Mouse (Mus musculus) kidney, postnatal 36 days (tissue): ENCODE measurements around the gene Hemk1.

ENCODE experiments used
- DNase-seq, 2 experiments: peaks; one replicate each; pipeline ENCODE4 v3.0.0; 2021 to 2022; ENCODE audit warnings: mixed read lengths in 2 of 2

Hemk1 gene

DNA sequence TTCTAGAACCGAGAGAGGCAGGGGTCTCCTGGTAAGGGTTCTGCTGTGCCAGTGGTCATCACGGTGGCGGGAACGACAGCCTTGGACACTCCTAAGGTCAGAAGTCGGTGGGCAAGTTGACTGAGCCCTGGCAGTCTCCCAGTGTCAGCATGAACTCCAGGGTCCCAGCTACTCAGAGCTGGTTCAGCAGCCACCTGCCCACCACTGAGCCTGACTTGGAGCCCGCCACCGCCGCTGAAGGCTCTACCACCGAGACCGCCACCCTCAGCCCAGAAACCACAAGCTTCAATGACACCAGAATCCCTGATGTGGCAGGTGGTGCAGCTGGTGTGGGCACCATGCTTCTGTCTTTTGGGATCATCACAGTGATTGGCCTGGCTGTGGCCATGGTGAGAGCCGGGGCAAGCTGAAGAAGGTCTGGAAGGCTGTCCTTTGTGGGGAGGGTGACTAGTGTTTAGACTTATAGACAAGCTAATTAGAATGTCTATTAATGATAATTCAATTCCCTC is 4.1 kb upstream of the Hemk1 start:
- no peak for DNase-seq

DNA sequence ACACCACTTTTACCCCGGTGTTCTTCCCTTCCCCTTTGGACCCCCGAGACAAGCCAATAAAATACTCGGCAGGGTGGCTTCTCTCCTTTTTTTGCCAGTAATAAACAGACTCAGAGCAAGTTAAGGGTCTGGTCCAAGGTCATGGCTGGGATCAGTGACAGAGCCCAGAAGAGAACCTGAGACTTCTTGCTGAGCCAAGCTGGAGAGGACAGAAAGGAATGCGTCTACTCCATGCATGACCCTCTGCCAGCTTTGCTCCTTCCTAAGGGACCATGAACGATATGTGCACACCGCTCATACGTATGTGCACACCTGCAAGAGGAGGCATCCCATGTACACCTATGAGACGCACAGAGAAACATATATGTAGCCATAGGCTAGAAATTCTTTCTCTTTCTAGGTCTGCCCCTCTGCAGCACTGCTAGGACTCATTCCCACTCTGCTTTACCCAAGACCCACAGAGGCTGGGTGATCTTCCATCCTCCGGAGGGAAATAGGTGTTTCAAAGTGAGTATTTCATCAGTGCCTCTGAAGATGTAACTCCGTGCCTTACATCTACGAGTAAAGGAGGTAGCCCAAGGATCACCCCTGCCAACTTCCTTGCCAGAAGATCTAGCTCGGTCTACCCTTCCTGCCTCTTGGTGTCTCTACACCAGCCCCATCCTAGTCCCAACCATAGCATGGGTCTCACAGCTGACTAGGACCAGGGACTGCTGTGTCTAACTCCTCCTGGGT is 2.9 kb upstream of the Hemk1 start:
- peak in 1 of 2 experiments; percentile 14 for DNase-seq

DNA sequence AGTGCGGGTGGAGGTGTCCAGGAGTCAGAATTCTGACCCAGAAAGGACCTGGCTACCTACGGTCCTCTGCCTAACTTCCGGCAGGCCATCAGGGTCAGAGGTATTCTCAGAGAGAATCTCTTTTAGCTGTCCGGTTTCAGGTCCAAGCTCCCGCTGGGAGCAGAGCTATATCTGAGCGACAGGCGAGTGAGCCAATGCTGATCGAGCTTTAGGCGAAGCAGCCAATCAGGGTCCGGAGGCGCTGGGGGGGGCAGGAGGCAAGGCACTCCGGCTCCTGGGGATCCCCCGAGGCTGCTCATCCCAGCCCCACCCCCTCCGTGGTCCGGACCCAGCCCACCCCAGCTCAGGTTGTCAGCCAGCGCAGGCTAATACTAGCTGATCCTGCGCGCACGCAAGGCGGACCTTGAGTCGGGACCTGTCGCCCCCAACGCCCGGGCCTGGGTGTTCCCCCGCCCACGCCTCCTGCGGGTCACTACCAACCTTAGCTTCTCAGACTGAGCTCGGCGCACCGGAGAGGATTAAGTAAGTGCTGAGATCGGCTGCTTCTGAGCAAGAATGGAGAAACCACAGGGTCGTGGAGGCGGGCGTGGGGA is 2.2 kb upstream of the Hemk1 start, which contains the start of gene 6430571L13Rik:
Gene 6430571L13Rik, plus strand, starts transcription at position 336 of the 593 bp plus-strand sequence.
- peak; percentile 97 to 98 for DNase-seq

DNA sequence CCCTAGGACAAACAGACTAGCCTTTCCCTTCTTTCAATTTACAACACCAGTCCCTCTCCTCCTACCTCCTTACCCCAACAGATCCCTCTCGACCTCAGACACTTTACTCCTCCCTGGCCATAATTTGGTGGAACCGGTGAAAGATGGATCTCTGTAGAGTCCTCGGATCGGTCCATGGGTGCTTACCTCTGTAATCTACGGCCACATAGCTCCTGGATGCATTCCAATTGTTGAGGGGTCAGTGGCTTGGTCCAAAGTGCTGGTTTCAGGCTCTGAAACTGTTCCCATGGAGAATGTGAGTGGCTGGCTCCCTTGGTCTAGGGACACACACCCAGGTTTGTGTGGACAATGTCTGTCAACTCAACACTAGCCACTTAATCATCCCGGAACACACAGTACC is 1.8 kb downstream of the Hemk1 start:
- no peak for DNase-seq

DNA sequence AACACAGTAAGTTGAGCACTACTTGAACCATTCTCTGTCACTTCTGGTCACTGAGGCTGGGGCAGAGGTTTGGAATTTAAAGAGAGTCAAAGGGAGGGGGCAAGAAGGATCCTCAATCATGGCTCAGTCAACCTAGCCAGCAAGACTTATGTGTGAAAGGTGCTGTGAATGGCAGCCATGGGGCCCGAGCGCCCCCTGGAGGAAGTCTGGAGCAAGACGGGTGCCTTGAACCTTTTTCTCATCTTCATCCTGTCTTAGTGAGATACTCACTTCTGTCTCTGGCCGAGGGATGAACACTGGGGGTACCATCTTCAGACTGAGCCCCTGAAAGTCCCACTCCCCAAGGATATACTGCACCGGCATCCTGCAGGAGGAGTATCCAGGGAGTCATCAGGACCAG is 2.2 kb downstream of the Hemk1 start:
- DNase-seq = peak; percentile 67 to 86

DNA sequence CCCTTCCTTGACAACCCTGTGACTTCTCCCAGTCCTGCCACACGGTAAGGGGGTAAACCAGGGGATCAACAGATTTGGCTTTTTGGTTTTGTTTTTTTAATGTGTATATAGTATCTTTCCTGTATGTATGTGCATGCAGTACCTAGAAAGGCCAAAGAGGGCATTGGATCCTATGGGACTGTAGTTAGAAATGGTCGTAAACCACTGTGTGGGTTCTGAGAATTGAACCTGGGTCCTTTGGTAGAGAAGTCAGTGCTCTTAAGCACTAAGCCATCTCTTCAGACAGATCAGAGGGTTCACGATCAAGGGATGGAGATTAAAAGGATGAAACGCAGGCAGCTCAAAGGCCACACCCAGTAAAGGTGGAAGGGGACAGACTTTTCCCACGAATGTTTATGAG is 3.1 kb downstream of the Hemk1 start:
- DNase-seq = no peak

DNA sequence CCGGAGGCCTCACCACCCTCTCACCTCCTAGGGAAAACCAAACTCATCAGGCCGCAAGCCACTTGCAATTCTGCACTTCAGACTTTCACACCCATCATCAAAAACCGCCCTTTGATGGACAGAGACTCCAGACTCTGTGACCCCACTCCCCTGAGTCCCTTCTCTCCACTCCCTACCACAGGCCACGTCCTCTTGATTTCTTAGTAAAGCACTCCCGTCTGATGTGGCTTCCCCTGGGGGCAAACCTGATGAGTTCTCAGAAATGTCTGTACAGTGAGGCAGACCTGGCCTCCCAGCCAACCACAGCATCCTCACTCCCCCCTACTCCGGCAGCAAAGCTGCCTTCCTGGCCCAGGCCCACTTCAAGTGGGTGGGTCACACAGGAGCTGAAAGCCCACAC is 3.8 kb downstream of the Hemk1 start:
- DNase-seq = no peak

DNA sequence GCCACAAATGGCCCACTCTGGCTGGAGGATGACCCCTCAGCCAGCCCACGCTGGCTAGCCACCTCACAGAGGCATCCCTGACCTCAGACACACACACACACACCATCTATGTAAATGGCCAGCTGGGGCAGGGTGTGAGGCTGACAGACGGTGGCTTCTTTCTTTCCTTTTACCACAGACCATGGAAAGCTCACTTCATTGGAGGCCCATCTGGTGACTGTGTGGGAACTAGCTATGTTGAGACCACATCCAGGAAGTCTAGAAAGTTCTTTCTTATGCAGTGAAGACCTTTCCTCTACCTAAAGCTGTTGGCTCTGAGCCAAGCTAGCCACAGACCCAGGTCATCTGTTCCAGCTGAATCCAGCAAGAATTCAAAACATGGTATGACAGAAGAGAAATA is 4.5 kb downstream of the Hemk1 start:
- no peak for DNase-seq

DNA sequence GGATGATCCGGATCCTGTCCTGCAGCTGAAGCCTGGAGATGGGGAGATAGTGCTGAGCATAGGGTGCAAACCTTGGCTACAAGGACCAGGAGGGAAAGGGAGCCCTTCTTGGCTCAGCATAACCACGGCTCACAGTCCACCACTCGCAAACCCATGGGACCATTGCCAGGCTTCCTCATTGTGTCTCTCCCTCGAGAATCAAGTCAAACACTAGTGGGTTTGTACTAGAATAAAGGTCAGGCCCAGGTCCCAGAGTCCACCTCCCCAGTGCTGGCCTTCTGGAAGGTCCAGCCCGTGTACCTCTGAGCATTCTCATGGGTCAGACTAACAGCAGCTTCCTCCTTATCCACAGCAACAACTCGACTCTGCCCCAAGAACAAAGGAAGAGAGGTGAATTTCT is 7.4 kb downstream of the Hemk1 start:
- peak; percentile 55 to 69 for DNase-seq

DNA sequence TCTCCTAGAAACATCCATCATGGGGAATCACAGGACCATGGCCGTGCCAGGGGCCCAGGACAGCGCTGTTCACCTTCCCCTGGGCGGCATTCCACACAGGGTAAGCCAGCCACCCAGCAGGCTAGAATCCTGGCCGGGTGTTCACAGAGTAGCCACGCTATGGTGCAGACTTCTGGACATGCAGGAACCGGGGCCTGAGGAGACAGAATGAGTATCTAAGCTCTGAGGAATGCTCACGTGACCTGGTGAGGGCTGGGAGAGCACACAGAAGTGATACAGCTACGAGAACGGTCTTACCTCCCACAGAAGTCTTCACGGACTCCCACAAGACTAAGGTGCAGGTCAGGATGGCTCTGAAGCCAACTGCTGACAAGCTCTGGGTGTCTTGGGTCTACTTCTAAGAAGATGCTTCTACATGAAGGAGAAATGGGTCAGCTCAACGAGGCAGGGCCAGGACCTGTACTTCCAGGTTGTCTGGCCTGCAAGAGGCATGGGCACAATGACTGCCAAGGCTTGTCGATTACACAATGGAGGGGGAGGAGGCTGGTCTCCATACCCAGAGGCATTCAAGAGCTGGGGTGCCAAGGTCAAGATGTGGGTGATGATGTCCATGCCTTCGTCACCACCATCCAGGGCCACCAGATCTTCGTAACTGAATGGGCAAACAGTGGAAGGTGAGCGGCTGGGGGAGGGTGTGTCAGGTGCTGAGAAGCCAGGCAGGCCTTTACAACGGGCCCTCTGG is 10.1 kb downstream of the Hemk1 start:
- DNase-seq = no peak

DNA sequence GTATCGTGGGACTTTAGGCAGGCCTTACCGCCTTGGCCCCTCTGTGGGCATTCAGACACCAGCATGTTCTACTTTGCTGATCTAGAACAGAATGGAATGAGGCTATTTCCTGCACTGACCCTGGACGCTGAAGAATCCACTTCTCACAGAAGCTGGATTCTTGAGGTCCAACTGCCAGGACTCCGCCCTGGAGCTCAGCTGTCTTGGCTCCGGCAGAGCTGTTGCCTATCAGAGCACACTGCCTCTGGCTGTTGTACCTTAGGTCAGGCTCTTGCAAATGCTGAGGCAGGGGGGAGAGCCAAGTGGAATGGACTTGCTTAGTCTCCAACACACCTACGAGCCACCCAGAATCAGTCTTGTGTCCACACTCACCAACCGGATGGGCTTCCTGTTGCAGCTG is 12.2 kb downstream of the Hemk1 start:
- DNase-seq = peak; percentile 67 to 74

DNA sequence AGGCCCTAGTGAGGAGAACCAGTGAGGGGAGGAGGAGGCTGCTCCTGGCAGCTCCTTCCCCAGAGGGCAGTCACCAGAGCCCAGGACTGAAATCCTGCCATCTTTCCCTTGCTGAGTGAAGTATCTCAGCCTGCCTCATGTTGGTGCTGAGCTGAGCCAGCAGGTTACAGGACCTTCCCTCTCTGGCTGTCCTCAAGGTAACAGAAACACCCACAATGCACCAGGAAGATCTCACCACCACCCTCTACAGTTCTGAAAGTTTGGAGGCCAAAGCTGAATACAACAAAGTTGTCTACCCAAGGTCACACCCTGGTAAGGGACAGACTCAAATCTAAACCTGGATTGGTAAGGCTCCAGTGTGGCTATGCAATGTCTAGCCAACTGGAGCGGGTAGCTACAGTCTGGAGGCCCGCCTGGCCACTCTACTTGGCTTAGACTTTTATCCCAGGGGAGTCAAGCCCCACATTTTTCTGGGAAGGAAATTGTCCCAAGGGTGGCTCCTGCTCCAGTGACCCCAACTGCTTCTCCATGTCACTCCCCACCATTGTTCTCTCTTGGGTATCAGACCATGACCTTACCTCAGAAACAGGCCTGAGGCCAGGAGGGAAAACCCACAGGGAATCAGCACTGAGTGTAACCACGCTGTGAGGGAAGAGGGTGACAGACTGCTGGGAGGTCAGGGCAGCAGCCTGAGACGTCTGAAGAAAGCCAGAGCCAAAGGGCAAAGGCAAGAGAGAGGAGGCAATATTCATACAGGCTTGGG is 13.2 kb downstream of the Hemk1 start:
- DNase-seq = peak; percentile 48 to 69

DNA sequence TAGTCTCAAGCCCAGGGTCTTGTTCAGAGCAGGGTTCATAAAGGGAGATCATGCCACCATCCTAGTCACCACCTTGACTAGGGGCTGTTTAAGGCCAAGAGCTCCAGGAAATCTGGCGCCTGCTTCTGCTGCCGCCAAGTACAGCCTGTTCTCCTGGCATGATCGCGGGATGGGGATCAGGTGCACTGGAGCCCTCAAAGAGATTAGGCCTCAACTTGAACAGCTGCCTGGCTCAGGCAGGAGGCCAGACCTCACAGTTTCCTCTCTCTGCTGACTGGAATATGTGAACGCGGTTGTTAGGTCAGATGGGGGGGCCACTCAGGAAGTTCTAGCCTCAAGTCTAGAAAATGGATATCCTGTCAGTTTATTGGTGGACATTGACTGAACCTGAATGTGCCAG is 14.6 kb downstream of the Hemk1 start:
- peak; percentile 66 to 76 for DNase-seq

DNA sequence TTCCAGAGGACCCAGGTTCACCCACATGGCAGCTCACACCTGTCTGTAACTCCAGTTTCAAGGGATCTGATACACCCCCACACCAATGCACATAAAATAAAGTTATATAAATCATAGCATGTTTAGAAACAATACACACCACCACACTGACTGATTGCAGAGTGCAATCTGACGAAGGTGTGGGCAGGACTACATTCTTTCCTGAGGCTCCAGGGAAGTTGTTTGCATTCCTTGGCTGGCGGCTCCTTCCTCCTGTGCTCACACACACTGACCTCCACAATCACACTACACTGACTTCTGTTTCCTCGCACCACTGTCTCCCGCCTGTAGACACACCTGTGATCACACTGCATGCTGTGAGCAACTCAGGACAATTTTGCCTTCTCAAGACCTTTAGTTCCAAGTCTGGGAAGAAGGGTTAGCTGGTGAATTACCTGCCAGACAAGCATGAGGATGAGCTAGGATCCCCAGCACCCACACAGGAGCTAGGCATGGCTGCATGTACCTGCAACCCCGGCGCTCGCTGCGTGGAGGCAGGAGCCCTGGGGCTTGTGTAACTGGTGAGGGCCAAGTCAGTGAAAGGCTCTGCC is 15.6 kb downstream of the Hemk1 start:
- DNase-seq = peak in 1 of 2 experiments; percentile 42

DNA sequence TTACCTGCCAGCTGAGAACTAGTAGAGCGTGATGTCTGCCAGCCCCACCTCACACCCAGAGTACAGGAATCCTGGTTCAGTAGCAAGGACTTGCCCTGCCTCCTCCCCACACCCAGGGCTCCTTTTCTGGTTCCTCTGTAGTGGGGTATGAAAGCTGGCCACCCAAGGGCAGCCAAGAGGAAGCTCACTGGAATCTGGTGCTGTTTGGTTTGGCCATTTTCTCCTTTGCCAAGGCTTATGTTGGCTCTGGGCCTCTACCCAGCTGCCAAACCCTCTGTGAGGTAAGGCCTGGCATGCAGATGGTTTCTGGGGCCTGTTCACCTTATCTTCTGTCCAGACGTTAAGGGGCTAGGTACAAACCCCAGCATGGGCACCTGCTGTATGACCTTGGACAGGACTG is 22.4 kb downstream of the Hemk1 start:
- DNase-seq = peak; percentile 61 to 71

DNA sequence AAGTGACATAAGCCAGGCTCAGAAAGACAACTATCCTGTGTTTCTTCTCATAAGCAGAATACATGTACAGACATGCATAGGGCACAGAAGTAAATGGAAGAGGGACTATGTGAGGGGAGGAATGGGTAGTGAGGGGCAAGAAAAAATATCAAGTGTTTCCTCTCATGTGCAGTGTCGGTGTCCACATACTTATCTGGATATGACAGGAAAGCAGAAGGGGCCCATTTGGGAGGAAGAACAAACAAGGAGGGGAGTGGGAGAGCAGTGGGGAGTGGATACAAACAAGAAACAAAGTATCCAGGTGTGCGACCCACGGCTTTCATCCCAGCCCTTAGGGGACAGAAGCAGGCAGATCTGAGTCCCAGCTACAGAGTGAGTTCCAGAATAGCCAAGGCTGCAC is 24.2 kb downstream of the Hemk1 start:
- no peak for DNase-seq

DNA sequence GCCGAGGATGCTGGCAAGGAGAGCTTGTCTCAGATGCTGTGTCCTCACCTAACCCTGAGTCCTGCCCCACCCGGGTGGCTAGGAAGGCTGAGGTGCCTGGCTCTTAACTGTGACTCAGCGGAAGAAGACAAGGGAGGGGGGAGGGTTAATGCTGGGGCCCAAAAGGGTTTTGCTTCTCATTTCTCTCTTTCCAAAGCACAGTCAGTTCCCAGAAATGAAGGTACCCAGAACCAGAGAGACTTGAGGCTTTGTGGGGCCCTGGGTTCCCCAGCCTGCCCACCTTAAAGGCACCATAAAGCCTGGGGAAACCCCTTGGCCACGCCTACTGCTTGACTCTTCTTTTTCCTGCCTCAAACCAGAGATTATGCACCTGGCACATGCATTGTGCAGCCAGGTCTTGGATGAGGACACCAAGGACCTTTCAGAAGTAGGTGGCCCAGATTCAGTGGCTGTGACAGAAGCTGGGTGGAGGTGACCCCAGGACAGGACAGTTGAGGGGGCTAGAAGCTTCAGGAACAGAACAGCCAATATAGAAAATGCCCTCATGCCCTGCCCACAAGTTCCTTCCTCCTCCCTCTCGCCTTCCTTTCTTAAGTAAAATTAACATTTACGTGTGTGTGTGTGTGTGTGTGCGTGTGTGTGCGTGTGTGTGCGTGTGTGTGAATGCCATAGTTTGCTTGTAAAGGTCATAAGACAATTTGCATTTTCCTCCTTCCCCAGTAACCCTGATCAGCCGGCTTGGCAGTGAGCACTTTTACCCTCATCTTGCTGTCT is 25.2 kb downstream of the Hemk1 start:
- DNase-seq = no peak

DNA sequence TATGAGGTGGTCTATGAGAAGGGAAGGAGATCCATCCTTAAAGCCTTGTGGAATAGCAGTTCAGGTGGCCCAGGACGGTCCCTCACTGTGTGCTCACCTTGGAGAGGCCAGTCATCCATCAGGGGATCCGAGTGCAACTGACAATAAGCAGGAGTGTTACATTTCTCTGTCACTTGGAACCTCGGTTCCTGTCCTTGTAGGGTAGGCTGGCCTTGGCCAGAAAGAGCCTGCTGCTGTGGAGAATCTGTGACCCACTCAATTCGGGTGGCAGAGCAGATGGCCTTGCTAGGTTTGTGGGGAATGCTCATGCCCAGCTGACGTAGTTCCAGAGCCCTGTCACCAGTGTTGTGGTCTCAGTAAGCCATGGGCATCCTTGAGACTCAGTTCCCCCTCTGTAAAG is 28.6 kb downstream of the Hemk1 start:
- no peak for DNase-seq

DNA sequence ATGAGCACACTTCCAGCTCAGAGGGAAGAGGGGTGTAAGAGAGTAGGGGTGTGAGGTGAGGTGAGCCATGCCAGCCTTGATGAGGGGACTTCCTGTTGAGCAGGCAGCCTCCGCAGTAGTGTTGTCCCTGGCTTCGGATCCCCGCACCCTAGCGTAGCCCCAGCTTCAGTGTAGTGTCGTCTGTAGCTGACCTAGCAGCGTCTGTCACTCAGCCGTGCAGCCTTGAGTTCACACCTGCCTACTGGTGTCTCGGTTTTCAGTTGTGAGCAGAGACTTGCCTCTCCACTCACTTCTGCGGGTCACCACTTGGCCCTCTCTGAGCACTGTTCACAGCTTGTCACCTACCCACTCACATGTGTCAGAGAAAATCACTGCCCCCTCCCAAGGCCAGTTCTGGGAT is 29.0 kb downstream of the Hemk1 start:
- DNase-seq = no peak

DNA sequence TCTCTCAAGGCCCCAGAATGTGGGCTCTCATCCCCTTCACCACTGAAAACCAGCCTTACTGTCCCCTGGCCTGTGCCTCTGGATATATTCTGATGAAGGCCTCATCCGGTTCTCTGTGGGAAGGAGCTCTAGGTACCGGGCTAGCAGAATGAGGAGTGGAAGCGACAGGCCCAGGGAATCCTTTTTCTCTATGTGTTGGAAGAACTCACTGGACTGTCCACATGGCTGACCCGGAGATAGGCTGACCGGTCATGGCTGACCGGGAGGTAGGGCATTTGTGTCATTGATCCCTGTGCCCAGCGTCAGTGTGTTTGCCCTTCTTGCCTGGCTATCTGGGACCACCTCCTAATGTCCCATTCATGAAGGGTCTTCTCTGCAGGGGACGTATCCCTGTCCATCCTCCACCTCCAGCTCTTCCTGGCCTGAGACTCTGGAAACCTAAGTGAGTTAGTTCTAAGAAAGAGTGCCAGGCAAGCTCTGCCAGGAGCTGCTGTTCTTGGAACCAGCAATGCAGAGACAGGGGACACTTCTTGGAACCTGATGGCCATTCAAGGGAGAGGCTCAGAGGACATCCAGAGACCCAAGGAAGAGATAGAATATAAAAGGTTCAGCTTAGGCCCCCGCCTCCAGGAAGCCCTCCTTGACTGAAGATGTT is 29.7 kb downstream of the Hemk1 start:
- peak; percentile 44 to 62 for DNase-seq

DNA sequence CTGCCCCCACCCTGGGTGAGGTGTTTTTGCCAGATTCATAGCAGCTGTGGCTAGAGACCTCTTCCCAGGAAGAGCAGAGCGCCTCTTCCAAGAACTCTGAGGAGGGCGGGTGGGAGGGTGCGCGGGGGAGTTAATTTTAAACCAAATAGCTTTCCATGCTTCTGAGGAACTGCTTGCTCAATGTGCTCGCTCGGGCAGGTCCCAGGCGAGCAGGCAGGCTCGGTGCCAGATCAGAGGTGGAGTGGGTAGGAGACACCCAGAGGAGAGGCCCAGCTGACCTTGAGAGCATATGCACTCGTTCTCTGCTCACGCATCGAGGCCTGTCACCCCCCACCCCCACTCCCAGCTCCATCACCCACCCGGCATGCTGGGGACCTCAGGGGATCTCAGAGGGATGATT is 30.3 kb downstream of the Hemk1 start:
- peak; percentile 96 to 97 for DNase-seq
